Mouse (Mus musculus) 416B (cell line): ENCODE measurements around the gene Cds1.
"Not testable (repeated sequence)": the region's sequence is repeated elsewhere in the genome, so short reads cannot be mapped to it uniquely, and the experiment has no call there.

ENCODE experiments used
- DNase-seq: peaks from one replicate; pipeline ENCODE4 v3.0.0; 2011; ENCODE audit warnings: low read depth

The Cds1 gene

GRCm38 (mm10) chr5:101828932-101829331 is 64.0 kb downstream of the Cds1 start:
- no peak for DNase-seq

GRCm38 (mm10) chr5:101830180-101830579 is 65.2 kb downstream of the Cds1 start:
- DNase-seq, result no peak

GRCm38 (mm10) chr5:101832042-101832441 is 67.1 kb downstream of the Cds1 start:
- no peak for DNase-seq

GRCm38 (mm10) chr5:101832991-101833390 is 68.1 kb downstream of the Cds1 start:
- DNase-seq, result no peak

GRCm38 (mm10) chr5:101833875-101834274 is 68.9 kb downstream of the Cds1 start:
- DNase-seq, result peak; percentile 17

- no peak for DNase-seq
Observed at GRCm38 (mm10) chr5:101836221-101836620, 71.3 kb downstream of the Cds1 start.

GRCm38 (mm10) chr5:101837605-101838004 is 72.7 kb downstream of the Cds1 start:
- not testable (repeated sequence) for DNase-seq

- no peak for DNase-seq
Observed at GRCm38 (mm10) chr5:101840476-101840875, 75.5 kb downstream of the Cds1 start.

- DNase-seq, result no peak
Observed at GRCm38 (mm10) chr5:101845011-101845410, 80.1 kb downstream of the Cds1 start.

- DNase-seq, result no peak
Observed at GRCm38 (mm10) chr5:101845930-101846329, 81.0 kb downstream of the Cds1 start.

GRCm38 (mm10) chr5:101847323-101847722 is 82.4 kb downstream of the Cds1 start:
- no peak for DNase-seq

GRCm38 (mm10) chr5:101847762-101848161 is 82.8 kb downstream of the Cds1 start:
- no peak for DNase-seq

- no peak for DNase-seq
Observed at GRCm38 (mm10) chr5:101851133-101851532, 86.2 kb downstream of the Cds1 start.

- DNase-seq, result no peak
Observed at GRCm38 (mm10) chr5:101852116-101852680, 87.3 kb downstream of the Cds1 start.

- no peak for DNase-seq
Observed at GRCm38 (mm10) chr5:101854100-101854499, 89.2 kb downstream of the Cds1 start.

GRCm38 (mm10) chr5:101854667-101855066 is 89.7 kb downstream of the Cds1 start:
- DNase-seq, result peak; percentile 22

GRCm38 (mm10) chr5:101855475-101855874 is 90.5 kb downstream of the Cds1 start:
- no peak for DNase-seq

GRCm38 (mm10) chr5:101858891-101859436 is 94.0 kb downstream of the Cds1 start:
- DNase-seq, result no peak

- DNase-seq, result no peak
Observed at GRCm38 (mm10) chr5:101861786-101862571, 97.0 kb downstream of the Cds1 start.

GRCm38 (mm10) chr5:101862651-101863050 is 97.7 kb downstream of the Cds1 start:
- no peak for DNase-seq

- DNase-seq, result peak; percentile 87
Observed at GRCm38 (mm10) chr5:101863946-101864345, 99.0 kb downstream of the Cds1 start.

- no peak for DNase-seq
Observed at GRCm38 (mm10) chr5:101866722-101867121, 101.8 kb downstream of the Cds1 start.
